24 mouse cellular contexts compared by ENCODE assay signal in genomic region chr2:102763176-102763575, GRCm38 (mm10).
A peak's percentile ranks its signal among the peaks of the same experiment; 100 is the strongest.
DNase-seq lines count a peak whose midpoint lies in the region; ATAC-seq and TF ChIP-seq lines count a peak whose summit lies in the region.
"Had no signal": no experiment of that assay in that cellular context is flagged by ENCODE, and none has a peak within 500 bp of the region (broad histone marks: within the 10 kb centered on the region; RNA-seq: fewer than 3 reads in every experiment).

No protein-coding gene starts in this region.

- no peak overlapping the region for H3K4me3 ChIP-seq in gastrocnemius, adult 2 months
- H3K4me3 ChIP-seq: embryonic facial prominence, embryonic 12.5 days; embryonic facial prominence, embryonic 15.5 days; forebrain, embryonic 12.5 days; forebrain, embryonic 15.5 days; heart, embryonic 13.5 days; hindbrain, embryonic 10.5 days had no signal

- no peak for TF ChIP-seq CTCF in gastrocnemius, adult 2 months (IDR thresholded peaks at IDR 0.05)

- intact Hi-C loops in gastrocnemius, adult 2 months (cut with DNase I), result no loop called here
- intact Hi-C loops in heart, postnatal 10 days (cut with DNase I), result no loop called here

- no peak for DNase-seq in gastrocnemius, adult 2 months
- DNase-seq in gastrocnemius, adult 8-10 months (ENCODE audit: low spot score in 2 of 2), result no peak
- peak; percentile 32 for DNase-seq in heart, adult 8-10 months (ENCODE audit: low spot score)
- no peak for DNase-seq in heart, postnatal 10 days
- DNase-seq in lung, postnatal 25 days (ENCODE audit: low spot score), result peak; percentile 28
- no peak for DNase-seq in lung, postnatal 4 days
- no peak for DNase-seq in natural killer cell, adult 2 months (ENCODE audit: low spot score in 2 of 2)
- DNase-seq: adrenal gland, postnatal 10 days; adrenal gland, postnatal 36 days; cerebellum, adult 11 months; cerebellum, adult 9-11 months; cerebellum, postnatal 25 days; gastrocnemius, postnatal 14 days had no signal

- ATAC-seq in inflammation-experienced regulatory T-cells, adult 6 months, result no peak
- ATAC-seq: forebrain, embryonic 15.5 days; hindbrain, postnatal 0 days; intestine, postnatal 0 days; Patski had no signal

- H3K27ac ChIP-seq in gastrocnemius, adult 2 months, result peak overlapping the region; percentile 70
- H3K27ac ChIP-seq: embryonic facial prominence, embryonic 12.5 days; embryonic facial prominence, embryonic 15.5 days; forebrain, embryonic 12.5 days; forebrain, embryonic 15.5 days; heart, embryonic 13.5 days; hindbrain, embryonic 10.5 days; hindbrain, embryonic 14.5 days; hindbrain, postnatal 0 days had no signal

Comparison
In these comparisons a context has a peak if more than half of its experiments do, and no peak if none do; other contexts are left out.
1. DNase-seq: peak in heart, adult 8-10 months (single experiment) and lung, postnatal 25 days (single experiment); none in gastrocnemius, adult 2 months (single experiment), gastrocnemius, adult 8-10 months (0 of 2), heart, postnatal 10 days (0 of 2), lung, postnatal 4 days (0 of 2) and natural killer cell, adult 2 months (0 of 2).